Mouse (Mus musculus) limb, embryonic 15.5 days (tissue): ENCODE data around the gene Spdya. TPM values are rescaled to one million over a fixed set of nuclear protein-coding genes. Genes with fewer than 3 reads are reported as not detected.
"Not testable (repeated sequence)": the region's sequence is repeated elsewhere in the genome, so short reads cannot be mapped to it uniquely, and the experiment has no call there.

Experiments used
- ATAC-seq: fragments of 200-750 bp; cut with Nextera tagmentation; 2 replicates; pipeline ENCODE4 v1.8.0; 2017; ENCODE audit warnings: low read depth, moderate TSS enrichment; ENCODE audit not compliant: insufficient number of reproducible peaks, low FRiP score, low TSS enrichment
- H3K27ac ChIP-seq: fragments of 300-500 bp; sonication (generic); 2 replicates; pipeline ENCODE4 v1.5.1; 2015; ENCODE audit warnings: moderate library complexity, mild to moderate bottlenecking, inconsistent platforms
- H3K27me3 ChIP-seq: fragments of 300-500 bp; sonication (generic); 2 replicates; pipeline ENCODE4 v1.6.1; 2015; ENCODE audit warnings: inconsistent platforms
- H3K36me3 ChIP-seq: fragments of 300-500 bp; sonication (generic); 2 replicates; pipeline ENCODE4 v1.6.1; 2015; ENCODE audit warnings: inconsistent platforms
- H3K4me1 ChIP-seq: fragments of 300-500 bp; sonication (generic); 2 replicates; pipeline ENCODE4 v1.6.1; 2015; ENCODE audit warnings: inconsistent platforms
- H3K4me2 ChIP-seq: fragments of 300-500 bp; sonication (generic); 2 replicates; pipeline ENCODE4 v1.6.1; 2015; ENCODE audit warnings: mild to moderate bottlenecking, inconsistent platforms
- H3K4me3 ChIP-seq: fragments of 300-500 bp; sonication (generic); 2 replicates; pipeline ENCODE4 v1.5.1; 2015; ENCODE audit warnings: mild to moderate bottlenecking, inconsistent platforms
- H3K9ac ChIP-seq: fragments of 300-500 bp; sonication (generic); 2 replicates; pipeline ENCODE4 v1.6.1; 2015; ENCODE audit warnings: inconsistent platforms
- H3K9me3 ChIP-seq: fragments of 300-500 bp; sonication (generic); 2 replicates; pipeline ENCODE4 v1.6.1; 2016; ENCODE audit warnings: inconsistent platforms
- WGBS: fragments of 180-500 bp; shearing (Covaris S2); methylation state at CpG from one replicate; pipeline ENCODE4 v1.1.7; 2015; 5-methylcytosine and 5-hydroxymethylcytosine counted together
- polyA plus RNA-seq: library from polyadenylated mRNA; unstranded; fragments of >200 nt; fragmentation: Nextera tagmentation; extraction: Ambion mirVana; gene quantifications from 2 replicates; pipeline ENCODE4 v1.2.1, GENCODE M21; 2015

Gene Spdya
- 0.88 and 1.1 TPM in 2 replicates for polyA plus RNA-seq

DNA sequence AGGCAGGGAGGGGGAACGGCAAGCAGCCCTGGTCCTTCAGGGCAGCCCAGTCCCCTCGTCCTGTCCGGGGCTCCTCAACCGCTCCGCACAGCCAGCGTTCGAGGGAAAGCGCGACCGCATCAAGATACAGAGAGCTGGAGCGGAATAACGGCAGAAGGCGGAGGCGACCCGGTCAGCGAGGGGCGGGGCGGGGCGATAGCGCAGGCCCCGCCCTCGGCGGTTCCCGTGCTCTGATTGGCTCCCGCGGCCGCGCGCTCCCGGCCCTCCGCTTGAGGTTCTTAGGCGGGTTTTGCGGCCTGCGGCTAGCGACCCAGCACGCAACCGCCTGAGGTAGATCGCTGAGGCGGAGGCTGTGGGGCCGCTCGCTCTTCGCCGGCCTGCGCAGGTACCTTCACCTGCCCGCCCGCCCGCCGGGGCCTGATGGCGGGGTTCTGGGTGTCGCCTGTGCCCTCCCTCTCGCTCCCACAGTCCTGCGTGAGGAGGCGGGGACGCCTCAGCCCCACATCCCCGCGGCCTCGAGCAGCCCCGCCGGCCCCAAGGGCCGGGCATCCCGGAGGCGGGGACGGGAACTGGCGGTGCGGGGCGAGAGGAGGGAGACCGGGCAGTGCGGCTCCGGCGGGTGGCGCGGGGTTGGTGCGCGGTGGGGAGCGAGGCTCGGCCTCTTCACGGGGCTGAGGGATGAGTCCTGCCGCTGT lies at the start of gene Spdya:
Spdya (plus strand) TSS at position 305 of the 695 bp plus-strand sequence.
- H3K4me1 ChIP-seq = peaks cover 11% of the 10 kb centered on the region
- peak within 1 kb of the TSS; percentile 99 for H3K4me2 ChIP-seq
- H3K9ac ChIP-seq = peak within 1 kb of the TSS; percentile 61
- peak; percentile 94 for ATAC-seq
- peak within 1 kb of the TSS; percentile 35 for H3K27ac ChIP-seq
- H3K36me3 ChIP-seq = no peaks in the 10 kb centered on the region
- no peaks in the 10 kb centered on the region for H3K9me3 ChIP-seq
- H3K27me3 ChIP-seq = peaks cover 6% of the 10 kb centered on the region; the same call in 1 of the 2 replicates
- peak within 1 kb of the TSS; percentile 79 for H3K4me3 ChIP-seq
- under 1% methylated on average over 75 of the region's 78 CpGs for WGBS

DNA sequence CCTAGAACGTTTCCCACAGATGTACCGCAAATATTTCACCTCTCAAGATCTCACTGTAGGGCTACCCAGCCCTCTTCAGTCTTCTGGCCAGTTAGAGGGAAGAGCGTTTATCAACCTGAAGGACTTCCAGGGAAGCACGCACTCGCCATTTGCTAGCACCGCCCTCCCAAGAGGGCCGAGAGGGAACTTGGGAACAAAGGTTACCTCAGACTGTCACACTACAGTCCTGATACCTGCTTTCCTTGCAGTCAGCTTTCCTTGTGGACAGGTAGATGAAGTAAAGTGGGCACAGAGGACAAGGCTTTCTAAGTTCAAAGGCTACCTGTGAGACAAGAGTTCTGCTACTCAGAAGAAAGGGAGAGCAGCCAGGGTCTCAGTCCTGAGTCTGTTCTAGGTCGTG lies 45.0 kb upstream of the Spdya start:
- WGBS = 87% methylated on average over 8 of the region's 8 CpGs
- Histone ChIP-seq H3K36me3 (peaks cover 66% of the 10 kb centered on the region), H3K4me2 (no peak overlapping the region), H3K9ac (no peak overlapping the region), H3K27me3 (no peaks in the 10 kb centered on the region), H3K4me1 (no peaks in the 10 kb centered on the region), H3K4me3 (no peak overlapping the region), H3K27ac (no peak overlapping the region), H3K9me3 (no peaks in the 10 kb centered on the region)
- no peak for ATAC-seq

DNA sequence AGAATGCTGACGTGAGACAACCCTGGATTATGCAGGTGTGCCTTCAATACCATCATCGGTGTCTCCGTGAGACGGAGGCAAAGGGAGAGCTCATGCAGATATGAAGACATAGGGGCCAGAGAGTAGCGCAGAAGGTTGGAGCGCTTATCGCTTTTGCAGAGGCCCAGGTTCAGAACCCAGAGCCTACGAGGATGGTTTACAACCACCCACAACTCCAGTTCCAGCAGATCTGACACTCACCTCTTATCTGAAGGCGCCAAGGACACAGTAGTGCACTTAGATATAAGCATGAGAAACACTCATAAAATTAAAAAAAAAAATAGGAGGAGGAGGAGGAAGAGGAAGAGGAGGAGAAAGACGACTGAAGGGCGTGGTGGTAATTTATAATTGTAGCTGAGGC lies 41.6 kb upstream of the Spdya start:
- 95% methylated on average over 11 of the region's 11 CpGs for WGBS
- Histone ChIP-seq H3K9ac (no peak overlapping the region), H3K9me3 (no peaks in the 10 kb centered on the region), H3K27ac (no peak overlapping the region), H3K4me2 (no peak overlapping the region), H3K4me3 (no peak overlapping the region), H3K4me1 (no peaks in the 10 kb centered on the region), H3K36me3 (peaks cover 75% of the 10 kb centered on the region), H3K27me3 (no peaks in the 10 kb centered on the region)
- ATAC-seq = no peak

DNA sequence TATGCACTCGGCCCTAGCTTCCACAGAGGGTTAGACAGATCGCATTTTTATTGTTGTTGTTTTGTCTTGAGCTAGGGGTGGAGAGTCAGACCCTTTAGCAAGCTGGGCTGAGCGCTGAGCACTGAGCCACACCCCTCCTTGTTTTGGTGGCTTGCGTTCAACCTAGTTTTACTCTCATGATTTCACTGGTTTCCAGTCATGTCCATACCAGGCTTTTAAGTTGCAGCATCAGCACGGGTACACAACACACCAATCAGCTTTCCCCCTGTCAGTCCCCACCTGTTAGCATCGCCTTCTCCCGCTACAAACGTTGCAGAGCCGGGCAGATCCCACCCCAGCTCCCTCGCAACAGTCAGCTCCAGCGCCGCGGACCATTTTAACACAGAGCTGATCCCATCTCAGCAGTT lies 25.6 kb upstream of the Spdya start:
- H3K9me3 ChIP-seq = no peaks in the 10 kb centered on the region
- WGBS = under 1% methylated on average over 13 of the region's 13 CpGs
- H3K9ac ChIP-seq = peak overlapping the region; percentile 58
- H3K27me3 ChIP-seq = no peaks in the 10 kb centered on the region
- H3K27ac ChIP-seq = peak overlapping the region; percentile 96
- no peaks in the 10 kb centered on the region for H3K36me3 ChIP-seq
- peaks cover 17% of the 10 kb centered on the region for H3K4me1 ChIP-seq
- peak overlapping the region; percentile 84 for H3K4me2 ChIP-seq
- ATAC-seq = 0 out of 2 replicates have a peak, but pooled peaks have one; percentile 30
- peak overlapping the region; percentile 69 for H3K4me3 ChIP-seq

DNA sequence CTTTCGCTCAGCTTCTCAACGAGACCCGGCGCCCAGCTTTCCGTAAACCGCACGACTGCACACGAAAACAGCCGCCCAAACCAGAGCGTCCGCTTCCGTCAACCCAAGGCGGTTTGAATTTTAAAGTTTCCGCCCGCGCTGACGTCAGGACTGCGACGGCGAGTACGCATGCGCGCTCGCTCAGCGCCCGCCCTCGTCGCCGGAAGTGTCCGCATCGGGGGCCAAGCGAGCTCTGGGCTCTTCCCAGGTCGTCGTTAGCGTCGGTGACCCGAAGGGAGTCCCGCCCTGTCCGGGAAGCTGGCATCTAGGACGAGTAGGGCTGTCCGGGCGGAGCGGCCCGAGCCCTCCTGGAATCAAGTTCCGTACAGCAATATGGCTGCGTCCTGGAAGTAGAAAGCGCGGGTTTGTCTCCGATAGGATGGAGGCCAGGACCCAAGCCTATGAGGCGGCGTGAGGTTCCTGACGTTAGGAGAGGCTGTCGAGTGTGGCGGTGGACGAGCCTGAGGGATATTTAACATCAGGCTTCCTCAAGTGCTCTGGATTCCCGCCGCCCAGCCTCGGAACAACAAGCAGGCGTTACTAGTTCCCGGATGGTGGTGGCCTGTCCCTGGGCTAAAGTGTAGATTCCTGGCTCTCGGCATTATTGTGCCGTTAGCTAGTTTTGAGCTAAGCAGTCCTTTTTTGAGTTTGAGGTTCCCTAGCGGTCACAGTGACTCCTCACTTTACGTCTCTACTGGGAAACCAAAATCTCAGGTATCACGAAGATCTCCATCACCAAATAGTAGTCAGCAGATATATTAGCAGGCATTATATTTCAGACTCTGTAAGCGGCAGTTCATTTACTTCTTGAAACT lies 24.9 kb upstream of the Spdya start, which contains the start of gene Ndc80:
Ndc80 (minus strand) TSS at position 147 of the 854 bp plus-strand sequence.
- H3K27me3 ChIP-seq = no peaks in the 10 kb centered on the region
- peak within 1 kb of the TSS; percentile 69 for H3K4me3 ChIP-seq
- H3K4me2 ChIP-seq = peak within 1 kb of the TSS; percentile 84
- peak; percentile 95 for ATAC-seq
- H3K27ac ChIP-seq = peak within 1 kb of the TSS; percentile 96
- H3K36me3 ChIP-seq = no peaks in the 10 kb centered on the region
- peak within 1 kb of the TSS; percentile 58 for H3K9ac ChIP-seq
- no peaks in the 10 kb centered on the region for H3K9me3 ChIP-seq
- WGBS = under 1% methylated on average over 66 of the region's 66 CpGs
- H3K4me1 ChIP-seq = peaks cover 17% of the 10 kb centered on the region

DNA sequence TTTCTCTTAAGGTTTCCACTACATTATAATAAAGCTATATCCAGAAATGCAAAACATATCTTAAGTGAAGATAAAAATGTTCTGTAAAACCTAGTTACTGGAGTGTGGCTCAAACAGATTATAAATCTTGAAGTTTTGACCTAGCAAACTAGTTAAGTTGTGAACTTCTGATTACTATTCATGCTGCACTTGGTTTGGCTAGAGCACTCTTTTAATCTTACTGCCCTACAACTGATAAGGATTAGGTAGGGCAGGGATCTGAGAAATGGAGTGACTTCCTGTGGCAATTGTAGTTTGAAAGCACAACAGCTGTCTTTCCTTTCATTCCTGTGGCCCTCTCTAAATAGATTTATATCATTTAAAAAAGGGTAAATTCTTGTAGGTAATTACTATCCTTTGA lies 23.8 kb upstream of the Spdya start:
- Histone ChIP-seq H3K27me3 (no peaks in the 10 kb centered on the region), H3K4me1 (peaks cover 17% of the 10 kb centered on the region), H3K27ac (no peak overlapping the region), H3K36me3 (no peaks in the 10 kb centered on the region), H3K4me3 (no peak overlapping the region), H3K9ac (no peak overlapping the region), H3K9me3 (no peaks in the 10 kb centered on the region), H3K4me2 (no peak overlapping the region)
- no peak for ATAC-seq

DNA sequence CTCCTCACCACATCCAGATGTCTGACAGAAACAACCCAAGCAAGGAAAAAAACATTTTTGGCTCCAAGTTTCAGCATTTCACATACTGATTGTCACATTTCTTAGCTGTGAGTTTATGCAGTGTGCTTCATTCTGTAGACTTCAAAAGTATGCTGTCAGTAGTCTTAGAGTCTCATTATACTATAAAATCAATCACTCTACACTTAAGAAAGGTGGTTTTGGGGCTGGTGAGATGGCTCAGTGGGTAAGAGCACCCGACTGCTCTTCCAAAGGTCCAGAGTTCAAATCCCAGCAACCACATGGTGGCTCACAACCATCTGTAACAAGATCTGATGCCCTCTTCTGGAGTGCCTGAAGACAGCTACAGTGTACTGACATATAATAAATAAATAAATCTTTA lies 16.3 kb upstream of the Spdya start:
- not testable (repeated sequence) for H3K9me3 ChIP-seq, H3K4me2 ChIP-seq, H3K36me3 ChIP-seq, H3K4me3 ChIP-seq, H3K4me1 ChIP-seq, ATAC-seq, H3K27me3 ChIP-seq, H3K27ac ChIP-seq, H3K9ac ChIP-seq
- 81% methylated on average over 1 of the region's 1 CpGs for WGBS

DNA sequence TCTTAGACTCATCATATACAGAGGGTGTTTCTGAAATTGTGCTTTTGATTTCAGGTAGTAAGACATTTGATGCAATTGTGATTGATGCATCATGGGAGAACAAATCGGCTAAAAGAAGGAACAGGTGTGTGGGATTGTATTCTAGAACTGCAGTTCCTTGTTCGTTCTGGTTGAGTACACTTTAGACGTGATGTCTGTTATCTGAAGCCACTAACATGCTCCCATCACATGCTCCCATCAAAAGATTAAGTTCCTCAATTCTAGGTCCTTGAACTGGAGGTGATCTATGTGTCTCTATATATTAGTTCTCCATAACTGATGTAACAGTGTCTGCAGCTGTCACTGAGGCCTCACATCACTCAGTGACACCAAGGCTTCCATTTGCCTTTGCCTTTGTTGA lies 14.7 kb upstream of the Spdya start:
- H3K4me1 ChIP-seq = no peaks in the 10 kb centered on the region
- no peaks in the 10 kb centered on the region for H3K27me3 ChIP-seq
- H3K4me3 ChIP-seq = no peak overlapping the region
- 76% methylated on average over 3 of the region's 3 CpGs for WGBS
- no peak overlapping the region for H3K9ac ChIP-seq
- H3K36me3 ChIP-seq = no peaks in the 10 kb centered on the region
- ATAC-seq = no peak
- H3K9me3 ChIP-seq = no peaks in the 10 kb centered on the region
- no peak overlapping the region for H3K4me2 ChIP-seq
- H3K27ac ChIP-seq = no peak overlapping the region

DNA sequence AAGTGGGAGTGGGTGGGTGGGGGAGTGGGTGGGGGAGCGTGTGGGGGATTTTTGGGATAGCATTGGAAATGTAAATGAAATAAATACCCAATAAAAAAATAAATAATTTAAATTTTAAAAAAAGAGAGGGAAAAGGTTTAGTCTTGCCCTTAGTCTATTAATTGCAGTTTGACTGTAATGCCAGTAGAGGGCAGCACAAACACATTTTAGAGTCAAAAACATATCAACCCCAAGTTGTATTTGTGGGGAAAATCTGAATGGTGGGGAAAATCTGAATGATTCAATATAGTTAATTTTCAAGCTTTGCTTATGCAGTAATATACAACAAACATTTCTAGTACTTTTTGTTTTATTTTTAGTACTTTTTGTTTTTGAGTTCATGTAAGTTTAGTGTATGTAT lies 3.3 kb upstream of the Spdya start:
- H3K36me3 ChIP-seq = no peaks in the 10 kb centered on the region
- no peak overlapping the region for H3K4me2 ChIP-seq
- peaks cover 6% of the 10 kb centered on the region; the same call in 1 of the 2 replicates for H3K27me3 ChIP-seq
- ATAC-seq = no peak
- no peak overlapping the region for H3K9ac ChIP-seq
- no peaks in the 10 kb centered on the region for H3K9me3 ChIP-seq
- H3K27ac ChIP-seq = no peak overlapping the region
- 0% methylated on average over 1 of the region's 1 CpGs for WGBS
- peaks cover 11% of the 10 kb centered on the region for H3K4me1 ChIP-seq
- no peak overlapping the region for H3K4me3 ChIP-seq

DNA sequence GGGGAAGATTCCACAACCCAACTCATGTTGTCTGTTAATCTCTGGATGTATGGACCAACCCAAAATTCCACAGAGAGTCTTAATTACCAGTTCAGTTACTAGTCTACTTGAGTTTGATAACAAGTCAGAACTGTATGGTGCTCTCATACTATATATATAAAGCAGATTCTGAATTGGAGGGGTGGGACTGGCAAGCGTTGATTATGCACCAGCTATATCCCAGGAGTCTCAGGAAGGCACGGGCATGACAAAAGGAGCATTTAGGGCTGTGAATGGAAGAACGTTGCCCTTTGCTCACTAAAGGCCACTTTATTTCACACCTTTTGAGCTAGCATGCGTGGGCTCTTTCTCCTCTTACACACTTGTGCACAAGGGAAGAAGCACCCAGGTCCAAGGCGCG lies 511 bp upstream of the Spdya start:
- H3K27me3 ChIP-seq = peaks cover 6% of the 10 kb centered on the region; the same call in 1 of the 2 replicates
- WGBS = 9% methylated on average over 6 of the region's 6 CpGs

DNA sequence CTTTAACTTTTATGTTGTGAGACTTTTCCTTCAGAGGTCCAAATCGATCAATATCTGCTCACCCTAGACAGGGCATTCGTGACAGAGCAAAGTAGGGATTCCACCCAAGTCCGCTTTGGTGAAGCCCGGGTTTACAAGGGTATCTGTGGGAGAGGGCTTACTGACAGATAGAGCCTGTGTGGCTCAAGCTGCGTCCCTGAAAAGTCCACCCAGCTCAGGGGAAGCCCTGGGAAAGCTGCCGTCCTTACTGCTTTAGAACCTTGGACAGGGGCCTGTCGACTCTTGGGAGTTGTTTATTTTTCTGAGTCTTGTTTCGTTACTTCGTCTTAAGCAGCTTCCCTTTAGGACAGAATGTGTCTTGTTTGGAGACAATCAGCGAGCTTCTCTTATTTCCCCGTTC lies 1.0 kb downstream of the Spdya start:
- ATAC-seq = no peak
- H3K4me3 ChIP-seq = peak overlapping the region; percentile 79; the same call in 1 of the 2 replicates
- peak overlapping the region; percentile 99 for H3K4me2 ChIP-seq
- H3K9me3 ChIP-seq = no peaks in the 10 kb centered on the region
- WGBS = 10% methylated on average over 11 of the region's 11 CpGs
- no peak overlapping the region for H3K27ac ChIP-seq
- peaks cover 11% of the 10 kb centered on the region for H3K4me1 ChIP-seq
- H3K36me3 ChIP-seq = no peaks in the 10 kb centered on the region
- H3K9ac ChIP-seq = no peak overlapping the region
- peaks cover 6% of the 10 kb centered on the region; the same call in 1 of the 2 replicates for H3K27me3 ChIP-seq

More for the DNA sequence above, 511 bp upstream of the Spdya start:
- Histone ChIP-seq H3K4me3 (peak overlapping the region; percentile 79), H3K9me3 (no peaks in the 10 kb centered on the region), H3K4me2 (peak overlapping the region; percentile 99), H3K36me3 (no peaks in the 10 kb centered on the region), H3K4me1 (peaks cover 11% of the 10 kb centered on the region), H3K9ac (peak overlapping the region; percentile 45; the same call in 1 of the 2 replicates), H3K27ac (no peak overlapping the region)
- ATAC-seq = no peak

DNA sequence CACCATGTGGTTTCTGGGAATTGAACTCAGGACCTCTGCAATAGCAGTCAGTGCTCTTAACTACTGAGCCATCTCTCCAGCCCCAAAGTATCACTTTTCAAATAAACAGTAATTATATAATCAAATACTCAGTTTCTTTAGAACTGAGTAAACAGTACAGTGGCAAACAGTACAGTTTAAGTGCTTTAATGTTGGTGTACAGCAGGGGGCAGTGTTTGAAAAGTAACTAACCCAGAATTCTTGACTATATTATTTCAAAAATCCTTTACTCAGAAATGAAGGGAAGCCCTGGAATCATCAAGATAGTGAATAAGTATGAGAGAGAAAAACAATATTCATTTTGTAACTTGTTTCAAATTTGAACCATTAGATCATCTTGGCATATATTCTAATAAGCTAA lies 9.8 kb downstream of the Spdya start:
- Histone ChIP-seq H3K36me3 (no peaks in the 10 kb centered on the region), H3K9ac (no peak overlapping the region), H3K4me1 (no peaks in the 10 kb centered on the region), H3K9me3 (no peaks in the 10 kb centered on the region), H3K4me2 (no peak overlapping the region), H3K27ac (no peak overlapping the region), H3K27me3 (no peaks in the 10 kb centered on the region), H3K4me3 (no peak overlapping the region)
- no peak for ATAC-seq
